In the genomic region with DNA sequence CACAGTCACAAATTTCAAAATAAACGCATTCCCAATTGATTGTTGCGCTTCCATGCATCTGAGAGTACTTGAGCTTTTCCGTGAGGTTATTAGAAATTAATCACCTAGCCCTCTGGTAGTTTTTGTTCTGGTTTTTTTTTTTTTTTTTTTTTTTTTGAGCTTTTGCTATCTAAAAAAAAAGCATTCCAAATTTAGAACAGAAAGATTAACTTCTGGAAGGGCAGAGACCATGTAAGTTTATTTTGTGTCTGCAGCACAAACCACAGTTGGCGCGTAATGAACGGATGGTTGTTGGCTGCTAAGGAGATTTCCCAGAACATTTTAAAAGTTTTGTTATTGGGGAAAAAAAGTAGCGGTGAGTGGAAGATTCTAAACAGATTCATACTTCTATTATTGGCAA, we compare ENCODE assay signal across 8 mouse cellular contexts. TPM values are rescaled to one million over a fixed set of nuclear protein-coding genes. Genes with fewer than 3 reads are reported as not detected.
DNase-seq lines count a peak whose midpoint lies in the region; ATAC-seq lines count a peak whose summit lies in the region.

No protein-coding gene starts in this region.

- H3K9me3 ChIP-seq in heart, embryonic 16.5 days (replicated peaks; ENCODE audit: control insufficient read depth, low read length), result no peaks in the 10 kb centered on the region
- no peaks in the 10 kb centered on the region for H3K9me3 ChIP-seq in hindbrain, embryonic 10.5 days
- H3K9me3 ChIP-seq in midbrain, embryonic 10.5 days (replicated peaks), result no peaks in the 10 kb centered on the region

- H3K4me2 ChIP-seq in heart, embryonic 16.5 days (ENCODE audit: low read depth, low read length), result peak overlapping the region; percentile 76

- 47% methylated on average over 7 of the region's 7 CpGs for whole genome bisulfite sequencing in heart, embryonic 16.5 days
- WGBS in hindbrain, embryonic 10.5 days, result 67% methylated on average over 7 of the region's 7 CpGs
- 66% methylated on average over 7 of the region's 7 CpGs for WGBS in midbrain, embryonic 10.5 days

- H3K4me3 ChIP-seq in heart, embryonic 16.5 days (ENCODE audit: low read length), result peak overlapping the region; percentile 97
- peak overlapping the region; percentile 99 for H3K4me3 ChIP-seq in hindbrain, embryonic 10.5 days
- H3K4me3 ChIP-seq in midbrain, embryonic 10.5 days, result peak overlapping the region; percentile 93

- H3K9ac ChIP-seq in heart, embryonic 16.5 days (ENCODE audit: low read length), result peak overlapping the region; percentile 99

- no peak for ATAC-seq in heart, embryonic 16.5 days (replicated peaks; ENCODE audit: extremely low read depth, insufficient read depth, low FRiP score)

- H3K36me3 ChIP-seq in heart, embryonic 16.5 days (ENCODE audit: control insufficient read depth, insufficient read depth), result no peaks in the 10 kb centered on the region
- H3K36me3 ChIP-seq in hindbrain, embryonic 10.5 days, result 0 out of 2 replicates have a peak, but pooled peaks cover 4% of the 10 kb centered on the region
- H3K36me3 ChIP-seq in midbrain, embryonic 10.5 days, result peaks cover 3% of the 10 kb centered on the region; the same call in 1 of the 2 replicates

- H3K4me1 ChIP-seq in heart, embryonic 16.5 days (ENCODE audit: control insufficient read depth, insufficient read depth, low read length), result peaks cover 12% of the 10 kb centered on the region
- H3K4me1 ChIP-seq in hindbrain, embryonic 10.5 days (replicated peaks), result peaks cover 18% of the 10 kb centered on the region
- H3K4me1 ChIP-seq in midbrain, embryonic 10.5 days, result peaks cover 22% of the 10 kb centered on the region

- no peak for DNase-seq in heart, adult 18-20 months
- DNase-seq in Muller cell, postnatal 12 days (ENCODE audit: inconsistent ontology term), result peak; percentile 3
- DNase-seq in hindbrain, embryonic 10.5 days (ENCODE audit: low spot score), result no peak
- no peak for DNase-seq in midbrain, embryonic 10.5 days (ENCODE audit: low spot score)
- DNase-seq in c-Kit-positive CD71-positive TER-119-positive erythroid progenitor cells, embryonic 14.5 days (ENCODE audit: low spot score), result no peak
- no peak for DNase-seq in urinary bladder, postnatal 25 days (ENCODE audit: low spot score)
- no peak for DNase-seq in embryo, embryonic 11 days

- H3K27me3 ChIP-seq in heart, embryonic 16.5 days (ENCODE audit: control insufficient read depth, insufficient read depth, low read length), result no peaks in the 10 kb centered on the region
- H3K27me3 ChIP-seq in hindbrain, embryonic 10.5 days (ENCODE audit: insufficient read depth, poor library complexity, severe bottlenecking), result no peaks in the 10 kb centered on the region
- no peaks in the 10 kb centered on the region for H3K27me3 ChIP-seq in midbrain, embryonic 10.5 days (ENCODE audit: low read depth, poor library complexity, severe bottlenecking)

- peak overlapping the region; percentile 96 for H3K27ac ChIP-seq in heart, embryonic 16.5 days (ENCODE audit: low read length)
- no peak overlapping the region for H3K27ac ChIP-seq in hindbrain, embryonic 10.5 days
- H3K27ac ChIP-seq in midbrain, embryonic 10.5 days (replicated peaks), result peak overlapping the region; percentile 97; the same call in 1 of the 2 replicates

RNA-seq across cellular contexts. Expression of a gene that starts 0.8 kb away (rescaled TPM):
- polyA plus RNA-seq in heart, embryonic 16.5 days (2015; fragmentation: Nextera tagmentation; extraction: Ambion mirVana), result 52.6 and 53.5 TPM in 2 replicates
- 10 to 100 TPM; 60.8 to 66.0 TPM for total RNA-seq in heart, adult 18-20 months (2021)
- 57.0 and 60.5 TPM in 2 replicates for polyA plus RNA-seq in hindbrain, embryonic 10.5 days (2016; fragmentation: Nextera tagmentation; extraction: Ambion mirVana)
- 56.0 and 64.4 TPM in 2 replicates for polyA plus RNA-seq in midbrain, embryonic 10.5 days (2016; fragmentation: Nextera tagmentation; extraction: Ambion mirVana)

RNA-seq across cellular contexts. Expression of a gene that starts 38.5 kb away (rescaled TPM):
- polyA plus RNA-seq in heart, embryonic 16.5 days (2015; fragmentation: Nextera tagmentation; extraction: Ambion mirVana), result 1.2 and 1.4 TPM in 2 replicates
- total RNA-seq in heart, adult 18-20 months (2021), result 1 to 10 TPM; 7.2 to 8.3 TPM
- 4.4 and 7.6 TPM in 2 replicates for polyA plus RNA-seq in hindbrain, embryonic 10.5 days (2016; fragmentation: Nextera tagmentation; extraction: Ambion mirVana)
- 3.2 and 3.7 TPM in 2 replicates for polyA plus RNA-seq in midbrain, embryonic 10.5 days (2016; fragmentation: Nextera tagmentation; extraction: Ambion mirVana)
